Mouse (Mus musculus) lung, postnatal 0 days (tissue): Measurements from ENCODE around the gene Guca1a.

ENCODE experiments used
- CTCF ChIP-seq: IDR thresholded peaks from 2 replicates; pipeline ENCODE4 v1.5.1; 2016; ENCODE audit warnings: antibody characterized with exemption, mild to moderate bottlenecking
- EP300 ChIP-seq: IDR thresholded peaks from 2 replicates; pipeline ENCODE4 v1.6.1; 2016; ENCODE audit warnings: antibody characterized with exemption, mild to moderate bottlenecking, control low read depth

DNA sequence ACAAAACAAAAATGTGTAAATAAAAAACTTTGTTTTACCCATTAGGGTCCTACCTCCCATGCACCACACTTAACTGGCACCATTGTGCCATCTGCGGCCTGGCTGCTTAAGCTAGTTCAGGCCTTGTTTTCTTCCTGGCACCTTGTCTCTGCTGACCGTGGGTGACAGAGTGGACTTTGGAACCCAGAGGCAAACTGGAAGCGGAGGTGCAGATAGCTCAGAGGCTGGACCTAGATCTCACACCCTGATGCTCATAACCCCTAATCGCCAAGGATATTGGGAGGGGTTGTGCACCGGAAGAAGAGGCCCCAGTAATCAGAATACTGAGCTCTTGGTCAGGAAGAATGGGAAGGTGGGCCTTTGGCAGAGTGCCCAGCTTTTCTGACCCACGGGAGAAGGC, 23.8 kb upstream of the Guca1a start:
- TF ChIP-seq CTCF, result no peak
- TF ChIP-seq EP300, result no peak
